Mouse (Mus musculus) embryonic fibroblast, embryonic 13.5 days (primary cell): ENCODE measurements at regions not wholly inside any gene's neighbourhood (a gene's known extent, or its start where the extent isn't known, plus 50 kb on each side); places are given as distances from the start of the nearest gene placed in this dataset.

Source experiments
- H3K27ac ChIP-seq: 2 replicates; pipeline ENCODE4 v1.5.1; 2012; ENCODE audit warnings: low read length, control low read depth, inconsistent platforms; ENCODE audit not compliant: insufficient read depth
- H3K4me1 ChIP-seq: 2 replicates; pipeline ENCODE4 v1.6.1; 2011; ENCODE audit warnings: low read length; ENCODE audit not compliant: control insufficient read depth, insufficient read depth
- H3K4me3 ChIP-seq: 2 replicates; pipeline ENCODE4 v1.5.1; 2011; ENCODE audit warnings: mild to moderate bottlenecking, control low read depth, low read length; ENCODE audit not compliant: insufficient read depth
- CTCF ChIP-seq: IDR thresholded peaks from 2 replicates; pipeline ENCODE4 v1.5.1; 2011; ENCODE audit warnings: mild to moderate bottlenecking, control low read depth, low read length, moderate library complexity, borderline replicate concordance; ENCODE audit not compliant: insufficient read depth
- POLR2A ChIP-seq: IDR thresholded peaks from 2 replicates; pipeline ENCODE4 v1.6.1; 2011; ENCODE audit warnings: low read depth, mild to moderate bottlenecking, control low read depth, low read length, moderate library complexity

GRCm38 (mm10) chr1:41276303-41276702 lies 470.9 kb downstream of the Tmem182 start:
- TF ChIP-seq CTCF (no peak), POLR2A (no peak)
- H3K4me1 ChIP-seq, result no peaks in the 10 kb centered on the region
- no peak overlapping the region for H3K4me3 ChIP-seq
- no peak overlapping the region for H3K27ac ChIP-seq

GRCm38 (mm10) chr1:41285221-41285620 lies 479.8 kb downstream of the Tmem182 start:
- H3K27ac ChIP-seq, result no peak overlapping the region
- no peaks in the 10 kb centered on the region for H3K4me1 ChIP-seq
- TF ChIP-seq POLR2A (no peak), CTCF (no peak)
- H3K4me3 ChIP-seq, result no peak overlapping the region

- no peak for TF ChIP-seq CTCF
- no peak for TF ChIP-seq POLR2A
- H3K27ac ChIP-seq, result no peak overlapping the region
- no peaks in the 10 kb centered on the region for H3K4me1 ChIP-seq
- no peak overlapping the region for H3K4me3 ChIP-seq
Measured at GRCm38 (mm10) chr1:41286221-41286620, 480.8 kb downstream of the Tmem182 start.

GRCm38 (mm10) chr1:41326861-41327480 lies 521.6 kb downstream of the Tmem182 start:
- H3K4me1 ChIP-seq, result no peaks in the 10 kb centered on the region
- H3K4me3 ChIP-seq, result no peak overlapping the region
- TF ChIP-seq CTCF (no peak), POLR2A (no peak)
- H3K27ac ChIP-seq, result no peak overlapping the region

GRCm38 (mm10) chr1:41349798-41350758 lies 544.7 kb downstream of the Tmem182 start:
- TF ChIP-seq CTCF, result no peak
- TF ChIP-seq POLR2A, result no peak
- Histone ChIP-seq H3K27ac (no peak overlapping the region), H3K4me3 (no peak overlapping the region), H3K4me1 (no peaks in the 10 kb centered on the region)

- Histone ChIP-seq H3K4me3 (no peak overlapping the region), H3K27ac (no peak overlapping the region), H3K4me1 (no peaks in the 10 kb centered on the region)
- TF ChIP-seq POLR2A, result no peak
- TF ChIP-seq CTCF, result no peak
Measured at GRCm38 (mm10) chr1:41359061-41359460, 553.7 kb downstream of the Tmem182 start.

GRCm38 (mm10) chr1:41361512-41361911 lies 556.1 kb downstream of the Tmem182 start:
- H3K27ac ChIP-seq, result no peak overlapping the region
- H3K4me1 ChIP-seq, result no peaks in the 10 kb centered on the region
- no peak for TF ChIP-seq POLR2A
- TF ChIP-seq CTCF, result no peak
- no peak overlapping the region for H3K4me3 ChIP-seq

- Histone ChIP-seq H3K4me1 (no peaks in the 10 kb centered on the region), H3K4me3 (no peak overlapping the region), H3K27ac (no peak overlapping the region)
- TF ChIP-seq POLR2A, result no peak
- TF ChIP-seq CTCF, result no peak
Measured at GRCm38 (mm10) chr1:41380013-41380412, 574.6 kb downstream of the Tmem182 start.

GRCm38 (mm10) chr1:41381487-41381886 lies 576.1 kb downstream of the Tmem182 start:
- Histone ChIP-seq H3K4me1 (no peaks in the 10 kb centered on the region), H3K4me3 (no peak overlapping the region), H3K27ac (no peak overlapping the region)
- no peak for TF ChIP-seq POLR2A
- TF ChIP-seq CTCF, result no peak

- no peak overlapping the region for H3K27ac ChIP-seq
- H3K4me1 ChIP-seq, result no peaks in the 10 kb centered on the region
- TF ChIP-seq POLR2A (no peak), CTCF (no peak)
- H3K4me3 ChIP-seq, result no peak overlapping the region
Measured at GRCm38 (mm10) chr1:41384731-41385130, 579.3 kb downstream of the Tmem182 start.
